Mouse (Mus musculus): ENCODE results near the gene Mapk9. TPM values are rescaled to one million over a fixed set of nuclear protein-coding genes. Genes with fewer than 3 reads are reported as not detected.

Gene Mapk9
- 10 to 100 TPM; 42.1 to 47.6 TPM for total RNA-seq (2023)

GRCm38 (mm10) chr11:49846401-49847070 lies at the start of gene Mapk9:
Mapk9 (plus strand) TSS chr11:49846751.

DNA sequence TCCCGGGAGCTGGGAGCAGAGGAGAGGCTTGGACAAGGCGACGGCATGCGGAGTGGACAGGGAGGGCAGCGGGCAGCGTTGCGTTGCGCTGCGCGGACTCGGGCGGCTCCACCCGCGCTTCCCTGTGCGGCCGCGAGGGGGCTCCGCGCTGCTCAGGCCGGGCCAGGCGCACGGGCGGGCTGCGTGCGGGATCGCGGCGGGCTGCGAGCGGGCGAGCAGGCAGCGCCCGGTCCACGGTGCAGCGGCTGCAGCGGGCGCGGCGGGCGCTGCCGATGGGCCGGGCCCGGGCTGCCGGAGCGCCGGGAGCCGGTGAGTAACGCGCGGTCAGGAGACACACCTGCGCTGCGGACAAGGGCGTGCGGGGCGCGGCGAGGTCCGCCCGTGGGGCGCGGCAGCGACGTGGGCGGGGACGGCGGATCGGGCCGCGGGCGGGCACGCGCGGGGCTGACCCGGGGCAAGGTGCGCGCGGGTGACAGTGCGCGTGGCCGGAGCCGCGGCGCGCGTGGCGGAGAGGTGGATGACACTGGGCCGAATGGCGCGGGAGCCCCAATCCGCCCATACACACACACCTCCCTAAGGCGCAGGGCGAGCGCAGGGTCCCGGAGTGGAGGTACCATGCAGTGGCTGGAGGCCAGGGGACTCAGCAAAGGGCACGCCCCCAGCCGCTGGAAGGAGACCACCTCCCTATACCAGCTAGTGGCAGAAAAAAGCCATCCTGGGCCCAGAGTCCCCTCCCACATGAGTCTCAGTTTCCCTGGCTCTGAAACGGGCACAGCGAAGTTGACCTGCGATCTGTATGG lies 55.3 kb downstream of the Mapk9 start, which contains the start of gene Rasgef1c:
Gene Rasgef1c (plus strand): TSS at position 177 of the 800 bp plus-strand sequence.

Other genes with a start within 250 kb of the Mapk9 start
- gene Flt4, start 237.5 kb upstream of the Mapk9 start, total RNA-seq (2023) = not detected
- gene Scgb3a1, start 183.1 kb upstream of the Mapk9 start, total RNA-seq (2023) = not detected
- gene Cnot6, start 134.0 kb upstream of the Mapk9 start, total RNA-seq (2023) = 10 to 100 TPM; 45.7 to 49.1 TPM
- gene Gfpt2, start 52.6 kb upstream of the Mapk9 start, total RNA-seq (2023) = not detected
- not detected for gene Rasgef1c, start 55.1 kb downstream of the Mapk9 start, total RNA-seq (2023)
- gene Rnf130, start 178.6 kb downstream of the Mapk9 start, total RNA-seq (2023) = 100 to 1,000 TPM; 250 to 262 TPM